Mouse (Mus musculus): Measurements from ENCODE around the gene Ccndbp1. TPM values are rescaled to one million over a fixed set of nuclear protein-coding genes. Genes with fewer than 3 reads are reported as not detected.

Ccndbp1 gene
- total and polyA plus RNA-seq, 2 experiments from 2014 or later = 34.0 to 42.4 TPM

- ATAC-seq (ENCODE audit: insufficient read depth, low read depth) = no peak
- Histone ChIP-seq H3K4me3 (ENCODE audit: low read depth, low read length) (no peak overlapping the region), H3K4me1 (ENCODE audit: control insufficient read depth, insufficient read depth) (peaks cover under 1% of the 10 kb centered on the region; the same call in 1 of the 2 replicates), H3K4me2 (ENCODE audit: low read depth, low read length) (no peak overlapping the region), H3K9me3 (replicated peaks; ENCODE audit: control insufficient read depth, low read length) (no peaks in the 10 kb centered on the region), H3K27ac (ENCODE audit: low read depth) (no peak overlapping the region), H3K27me3 (ENCODE audit: control insufficient read depth, insufficient read depth, low read length) (no peaks in the 10 kb centered on the region), H3K36me3 (replicated peaks; ENCODE audit: control insufficient read depth, insufficient read depth, low read length) (no peaks in the 10 kb centered on the region), H3K9ac (replicated peaks; ENCODE audit: low read depth, low read length) (no peak overlapping the region)
- DNase-seq (ENCODE audit: low spot score) = no peak
- TF ChIP-seq CTCF (IDR thresholded peaks at IDR 0.05; ENCODE audit: low read depth) (0 out of 2 replicates have a peak, but pooled peaks have one; percentile 25), EP300 (IDR thresholded peaks at IDR 0.05; ENCODE audit: low read depth) (no peak)
- WGBS = 57% methylated on average over 2 of the region's 2 CpGs
Observed at GRCm38 (mm10) chr2:121003586-121003985, 4.6 kb upstream of the Ccndbp1 start.

DNA sequence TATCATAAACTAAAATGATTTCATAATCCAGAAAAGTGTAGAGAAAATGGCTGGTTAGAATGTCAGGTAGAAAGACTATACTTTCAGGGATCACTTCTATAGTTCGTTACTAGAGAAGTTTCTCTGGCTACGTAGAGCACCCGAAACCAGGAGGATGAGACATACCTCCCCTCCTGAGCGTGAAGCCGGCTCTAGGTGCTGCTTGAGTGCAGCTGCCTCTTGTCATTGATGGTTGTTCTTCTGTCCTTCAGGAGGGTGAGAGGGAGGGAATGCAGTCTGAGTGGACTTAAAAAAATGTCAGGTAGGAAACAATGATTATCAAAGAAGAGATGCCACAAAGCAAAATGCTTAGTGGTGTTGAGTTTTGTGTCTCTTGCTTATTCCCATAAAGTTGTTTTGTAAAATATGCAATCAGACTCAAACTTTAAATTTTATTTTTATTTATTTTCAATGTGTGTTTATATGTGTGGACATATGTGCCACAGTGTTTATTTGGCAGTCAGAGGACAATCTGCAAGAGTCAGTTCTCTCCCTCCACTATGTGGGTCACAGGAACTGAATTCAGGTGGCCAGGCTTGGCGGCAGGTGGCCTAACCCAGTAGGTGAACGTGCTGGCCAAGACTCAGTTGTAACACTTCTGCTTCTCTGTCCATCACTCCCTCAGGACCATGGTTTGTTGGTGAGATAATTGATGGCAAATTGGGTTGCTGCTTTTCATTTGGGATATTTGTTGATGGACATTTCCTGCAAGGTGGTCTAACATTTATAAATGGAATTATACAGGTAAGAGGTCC lies 4.0 kb upstream of the Ccndbp1 start:
- no peak overlapping the region for H3K4me3 ChIP-seq (ENCODE audit: low read depth, low read length)
- no peak overlapping the region for H3K27ac ChIP-seq (ENCODE audit: low read depth)
- no peaks in the 10 kb centered on the region for H3K9me3 ChIP-seq (replicated peaks; ENCODE audit: control insufficient read depth, low read length)
- no peak for DNase-seq (ENCODE audit: low spot score)
- TF ChIP-seq EP300 (IDR thresholded peaks at IDR 0.05; ENCODE audit: low read depth) = no peak
- TF ChIP-seq CTCF (IDR thresholded peaks at IDR 0.05; ENCODE audit: low read depth) = no peak
- H3K4me1 ChIP-seq (ENCODE audit: control insufficient read depth, insufficient read depth) = peaks cover 6% of the 10 kb centered on the region
- H3K36me3 ChIP-seq (replicated peaks; ENCODE audit: control insufficient read depth, insufficient read depth, low read length) = no peaks in the 10 kb centered on the region
- no peak overlapping the region for H3K9ac ChIP-seq (replicated peaks; ENCODE audit: low read depth, low read length)
- H3K4me2 ChIP-seq (ENCODE audit: low read depth, low read length) = no peak overlapping the region
- whole genome bisulfite sequencing = 79% methylated on average over 7 of the region's 7 CpGs
- H3K27me3 ChIP-seq (ENCODE audit: control insufficient read depth, insufficient read depth, low read length) = no peaks in the 10 kb centered on the region
- ATAC-seq (ENCODE audit: insufficient read depth, low read depth) = no peak

DNA sequence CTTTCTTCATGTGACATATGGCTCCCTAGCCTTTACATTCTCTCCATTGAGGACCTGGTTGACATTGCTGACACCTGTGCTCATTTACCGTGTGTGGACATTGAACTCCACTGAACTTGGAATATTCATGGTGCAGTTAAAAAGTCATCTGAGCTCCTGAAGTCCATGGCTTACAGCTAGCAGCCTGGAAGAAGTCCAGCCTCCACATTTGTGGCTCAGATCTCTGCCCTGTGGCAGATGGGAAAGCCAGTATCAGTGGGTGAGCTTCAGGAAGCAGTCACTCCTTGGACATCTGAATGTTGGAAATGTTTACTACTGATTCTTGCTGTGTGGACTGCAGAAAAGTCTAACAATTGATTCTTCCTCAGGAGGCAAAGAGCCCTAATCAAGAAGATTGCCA lies 1.2 kb upstream of the Ccndbp1 start:
- WGBS = 77% methylated on average over 1 of the region's 1 CpGs
- 0 out of 2 replicates have a peak, but pooled peaks cover 6% of the 10 kb centered on the region for H3K36me3 ChIP-seq (replicated peaks; ENCODE audit: control insufficient read depth, insufficient read depth, low read length)
- no peaks in the 10 kb centered on the region for H3K9me3 ChIP-seq (replicated peaks; ENCODE audit: control insufficient read depth, low read length)
- ATAC-seq (ENCODE audit: insufficient read depth, low read depth) (no peak), DNase-seq (ENCODE audit: low spot score) (no peak)
- H3K27me3 ChIP-seq (ENCODE audit: control insufficient read depth, insufficient read depth, low read length) = no peaks in the 10 kb centered on the region
- H3K27ac ChIP-seq (ENCODE audit: low read depth) = no peak overlapping the region
- no peak overlapping the region for H3K4me2 ChIP-seq (ENCODE audit: low read depth, low read length)
- TF ChIP-seq CTCF (IDR thresholded peaks at IDR 0.05; ENCODE audit: low read depth) = no peak
- no peak for TF ChIP-seq EP300 (IDR thresholded peaks at IDR 0.05; ENCODE audit: low read depth)
- peaks cover 6% of the 10 kb centered on the region for H3K4me1 ChIP-seq (ENCODE audit: control insufficient read depth, insufficient read depth)
- H3K4me3 ChIP-seq (ENCODE audit: low read depth, low read length) = no peak overlapping the region
- no peak overlapping the region for H3K9ac ChIP-seq (replicated peaks; ENCODE audit: low read depth, low read length)

DNA sequence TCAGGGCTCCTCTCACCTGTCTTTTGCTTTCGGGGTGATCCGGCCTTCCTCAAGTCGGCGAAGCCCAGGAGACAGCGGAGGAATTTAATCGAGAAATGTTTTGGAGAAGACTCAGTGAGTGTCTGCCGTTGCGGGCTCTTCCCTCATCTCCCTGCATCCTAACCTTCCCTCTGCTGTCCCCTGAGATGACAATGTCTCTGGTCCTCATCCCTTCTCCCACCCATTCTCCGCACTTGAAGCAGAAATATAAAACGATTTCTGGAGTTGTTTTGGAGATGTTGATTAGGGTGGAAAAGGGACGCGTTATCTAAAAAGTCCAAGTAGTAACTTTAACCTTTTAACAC lies 433 bp downstream of the Ccndbp1 start:
- ATAC-seq (ENCODE audit: insufficient read depth, low read depth) (peak; percentile 6; the same call in 1 of the 2 replicates), DNase-seq (ENCODE audit: low spot score) (no peak)
- TF ChIP-seq CTCF (IDR thresholded peaks at IDR 0.05; ENCODE audit: low read depth) = no peak
- TF ChIP-seq EP300 (IDR thresholded peaks at IDR 0.05; ENCODE audit: low read depth) = no peak
- Histone ChIP-seq H3K9ac (replicated peaks; ENCODE audit: low read depth, low read length) (peak overlapping the region; percentile 72), H3K4me3 (ENCODE audit: low read depth, low read length) (peak overlapping the region; percentile 95), H3K9me3 (replicated peaks; ENCODE audit: control insufficient read depth, low read length) (no peaks in the 10 kb centered on the region), H3K4me2 (ENCODE audit: low read depth, low read length) (peak overlapping the region; percentile 97), H3K27me3 (ENCODE audit: control insufficient read depth, insufficient read depth, low read length) (no peaks in the 10 kb centered on the region), H3K27ac (ENCODE audit: low read depth) (peak overlapping the region; percentile 61), H3K4me1 (ENCODE audit: control insufficient read depth, insufficient read depth) (peaks cover 6% of the 10 kb centered on the region), H3K36me3 (replicated peaks; ENCODE audit: control insufficient read depth, insufficient read depth, low read length) (peaks cover 11% of the 10 kb centered on the region; the same call in 1 of the 2 replicates)
- under 1% methylated on average over 12 of the region's 12 CpGs for WGBS

DNA sequence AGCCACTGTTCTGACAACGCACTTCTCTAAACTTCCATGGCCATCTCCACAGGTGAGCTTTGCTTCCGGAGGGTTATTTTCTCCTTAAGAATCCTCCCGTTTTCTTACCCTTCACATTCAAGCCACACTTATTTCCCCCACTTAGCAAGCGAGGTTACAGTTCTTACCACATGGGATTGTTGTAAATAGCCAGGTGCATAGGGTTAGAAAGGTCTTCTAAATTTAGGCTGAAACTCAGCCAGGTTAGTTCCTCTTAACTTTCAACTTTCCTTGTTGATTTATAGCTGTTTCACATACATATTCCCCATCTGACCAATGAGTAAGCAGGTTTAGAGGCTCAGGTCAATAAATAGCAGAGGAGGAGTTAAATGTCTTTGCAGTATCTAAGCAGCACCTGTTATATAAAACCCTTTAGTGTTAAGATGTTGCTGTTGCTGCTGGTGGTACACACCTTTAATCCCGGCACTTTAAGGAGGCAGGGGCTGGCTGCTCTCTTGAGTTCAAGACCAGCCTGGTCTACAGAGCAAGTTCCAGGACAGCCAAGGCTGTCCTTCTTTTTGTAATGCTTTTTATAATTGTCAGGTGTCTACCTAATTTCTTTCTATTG lies 971 bp downstream of the Ccndbp1 start:
- DNase-seq (ENCODE audit: low spot score) (no peak), ATAC-seq (ENCODE audit: insufficient read depth, low read depth) (no peak)
- no peak overlapping the region for H3K27ac ChIP-seq (ENCODE audit: low read depth)
- peak overlapping the region; percentile 97 for H3K4me2 ChIP-seq (ENCODE audit: low read depth, low read length)
- no peaks in the 10 kb centered on the region for H3K9me3 ChIP-seq (replicated peaks; ENCODE audit: control insufficient read depth, low read length)
- peaks cover 6% of the 10 kb centered on the region for H3K4me1 ChIP-seq (ENCODE audit: control insufficient read depth, insufficient read depth)
- H3K4me3 ChIP-seq (ENCODE audit: low read depth, low read length) = peak overlapping the region; percentile 95
- no peaks in the 10 kb centered on the region for H3K27me3 ChIP-seq (ENCODE audit: control insufficient read depth, insufficient read depth, low read length)
- WGBS = 17% methylated on average over 5 of the region's 5 CpGs
- H3K9ac ChIP-seq (replicated peaks; ENCODE audit: low read depth, low read length) = peak overlapping the region; percentile 72
- peaks cover 14% of the 10 kb centered on the region; the same call in 1 of the 2 replicates for H3K36me3 ChIP-seq (replicated peaks; ENCODE audit: control insufficient read depth, insufficient read depth, low read length)
- TF ChIP-seq EP300 (IDR thresholded peaks at IDR 0.05; ENCODE audit: low read depth) (no peak), CTCF (IDR thresholded peaks at IDR 0.05; ENCODE audit: low read depth) (no peak)

Measured in heart, postnatal 0 days (tissue).